Mouse (Mus musculus): ENCODE measurements around the gene Ulk4.

Ulk4 gene

DNA sequence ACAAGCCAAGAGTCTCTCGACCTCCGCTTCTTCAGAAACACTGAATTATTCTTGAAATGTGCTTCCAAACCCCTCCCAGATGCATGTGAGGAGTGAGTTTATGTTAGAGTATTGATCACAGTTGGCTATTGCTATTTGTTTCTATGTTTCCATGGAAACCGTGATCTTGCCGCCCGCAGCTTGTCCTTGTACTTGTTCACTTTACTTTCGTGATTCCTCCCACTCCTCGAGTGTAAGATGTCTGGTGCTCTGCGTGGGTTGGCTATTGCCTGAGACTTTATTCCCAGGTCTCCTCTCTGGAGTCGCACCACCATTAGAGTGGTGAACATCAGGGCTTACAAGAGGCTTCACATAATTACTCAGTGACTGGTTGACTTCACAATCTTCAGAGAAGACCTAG, 80.5 kb downstream of the Ulk4 start:
- no peak for TF ChIP-seq GATA4 (IDR thresholded peaks at IDR 0.05; ENCODE audit: insufficient replicate concordance, low read length)

DNA sequence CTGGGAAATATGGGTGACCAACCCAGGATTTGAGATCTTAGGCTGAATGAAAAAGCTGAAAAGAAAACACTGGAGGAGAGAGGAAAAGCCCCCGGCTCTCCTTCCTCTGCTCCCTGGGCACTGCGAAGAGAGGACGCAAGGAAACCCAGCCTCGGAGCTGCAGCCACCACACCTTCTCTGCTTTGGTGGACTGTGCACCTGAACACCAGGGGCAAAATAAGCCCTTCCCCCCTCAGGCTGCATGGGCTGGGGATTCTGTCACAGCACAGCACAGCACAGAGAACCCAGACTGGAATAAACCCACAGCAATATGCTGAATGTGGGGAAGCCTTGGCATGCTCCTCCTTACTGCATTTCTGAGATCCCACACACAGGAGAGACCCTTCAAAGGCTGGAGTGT, 81.9 kb downstream of the Ulk4 start:
- no peak for TF ChIP-seq GATA4 (IDR thresholded peaks at IDR 0.05; ENCODE audit: insufficient replicate concordance, low read length)

GRCm38 (mm10) chr9:121192601-121193370, 84.2 kb downstream of the Ulk4 start:
- TF ChIP-seq GATA4 (IDR thresholded peaks at IDR 0.05; ENCODE audit: insufficient replicate concordance, low read length): no peak

DNA sequence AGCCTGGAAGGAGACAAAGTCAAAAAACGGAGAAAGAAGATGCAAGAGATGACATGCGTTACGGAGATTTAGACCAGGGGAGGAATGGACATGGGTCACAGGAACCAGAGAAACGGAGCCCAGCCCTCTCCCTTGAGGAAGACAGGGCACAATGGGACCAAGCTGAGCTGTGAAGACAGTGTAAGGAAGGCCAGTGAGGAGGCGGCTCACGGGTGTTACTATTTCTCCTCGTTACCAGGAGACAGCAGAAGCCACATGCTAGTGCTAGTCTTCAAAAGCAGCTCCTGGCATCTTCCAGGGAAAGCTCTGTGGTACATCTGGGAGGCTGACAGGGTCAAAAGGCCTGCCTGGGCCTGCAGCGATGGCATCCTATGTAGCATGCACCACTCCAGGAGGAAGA, 89.2 kb downstream of the Ulk4 start:
- TF ChIP-seq GATA4 (IDR thresholded peaks at IDR 0.05; ENCODE audit: insufficient replicate concordance, low read length): no peak

DNA sequence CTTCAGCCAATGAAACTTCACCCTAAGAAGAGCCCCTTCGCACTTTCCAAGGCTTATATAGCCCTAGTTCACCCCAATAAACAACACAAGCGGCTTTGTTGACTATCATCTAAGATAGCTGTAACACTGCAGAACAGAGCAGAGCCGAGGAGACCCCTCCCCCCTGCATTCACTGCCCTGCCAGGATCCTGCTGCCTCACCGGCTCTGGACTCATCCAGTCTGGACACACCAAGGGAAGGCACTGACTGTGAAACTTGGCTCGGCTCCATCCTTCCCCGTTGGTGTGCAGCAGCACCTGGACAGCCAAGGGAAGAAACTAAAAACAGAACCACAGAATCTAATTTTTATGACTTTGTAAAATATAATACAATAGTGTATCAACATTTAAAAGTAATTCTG, 91.2 kb downstream of the Ulk4 start:
- TF ChIP-seq GATA4 (IDR thresholded peaks at IDR 0.05; ENCODE audit: insufficient replicate concordance, low read length): no peak

DNA sequence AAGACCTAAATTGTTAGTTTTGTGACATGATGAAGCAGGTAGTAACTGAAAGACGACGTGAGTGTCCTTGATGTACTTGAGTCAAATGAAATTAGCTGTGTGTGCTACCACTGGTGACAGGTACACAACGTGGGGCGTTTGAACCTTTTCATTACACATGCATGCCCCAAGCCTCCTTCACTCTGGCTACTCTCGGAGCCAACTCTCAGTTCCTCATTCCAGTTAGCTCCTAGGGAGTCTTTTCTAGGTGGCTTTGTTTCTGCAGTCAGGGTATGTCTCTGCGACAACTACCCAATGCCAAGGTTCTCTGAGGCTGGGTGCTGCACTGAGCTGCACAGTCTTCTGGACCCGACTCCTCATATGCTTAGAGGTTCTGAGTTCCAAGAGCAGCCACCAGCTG, 100.6 kb downstream of the Ulk4 start:
- TF ChIP-seq GATA4 (IDR thresholded peaks at IDR 0.05; ENCODE audit: insufficient replicate concordance, low read length): no peak

DNA sequence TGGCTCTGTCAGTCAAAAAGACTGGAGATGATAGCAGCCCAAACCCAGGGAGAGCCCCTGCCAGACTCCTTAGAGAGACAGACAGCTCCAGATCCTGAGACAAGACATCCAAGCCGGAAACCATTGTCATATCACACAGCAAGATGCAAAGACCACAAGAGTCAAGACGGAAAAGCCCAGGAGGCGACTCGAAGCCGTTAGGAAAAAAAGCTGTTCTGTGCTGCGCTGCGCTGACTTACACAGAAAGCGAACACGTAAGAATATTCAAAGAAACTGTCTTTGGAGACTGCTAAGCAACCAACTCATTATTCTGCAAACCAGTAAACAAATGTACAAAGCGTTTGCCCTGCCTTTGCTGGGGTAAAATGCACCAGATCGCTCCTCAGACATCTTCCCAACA, 101.8 kb downstream of the Ulk4 start:
- TF ChIP-seq GATA4 (IDR thresholded peaks at IDR 0.05; ENCODE audit: insufficient replicate concordance, low read length): no peak

DNA sequence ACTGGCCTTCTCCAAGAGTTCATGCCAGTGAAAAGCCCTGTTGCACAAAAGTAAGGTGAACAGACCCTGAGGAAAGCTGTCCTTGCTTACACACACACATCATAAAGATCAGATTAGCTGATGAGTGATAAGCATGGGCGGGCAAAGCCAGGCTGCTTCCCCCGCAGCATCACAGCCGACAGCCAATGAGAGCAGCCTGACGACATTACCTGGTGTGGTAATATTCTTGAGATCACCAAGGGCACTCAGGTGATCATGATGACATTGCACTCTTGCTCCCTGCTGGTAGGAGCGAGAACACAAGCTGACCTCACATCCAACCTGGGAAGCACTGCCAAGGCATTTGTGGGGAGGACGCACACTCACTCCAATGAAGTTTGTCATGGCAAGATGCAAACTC, 104.9 kb downstream of the Ulk4 start:
- TF ChIP-seq GATA4 (IDR thresholded peaks at IDR 0.05; ENCODE audit: insufficient replicate concordance, low read length): no peak

GRCm38 (mm10) chr9:121171609-121172008, 105.4 kb downstream of the Ulk4 start:
- no peak for TF ChIP-seq GATA4 (IDR thresholded peaks at IDR 0.05; ENCODE audit: insufficient replicate concordance, low read length)

DNA sequence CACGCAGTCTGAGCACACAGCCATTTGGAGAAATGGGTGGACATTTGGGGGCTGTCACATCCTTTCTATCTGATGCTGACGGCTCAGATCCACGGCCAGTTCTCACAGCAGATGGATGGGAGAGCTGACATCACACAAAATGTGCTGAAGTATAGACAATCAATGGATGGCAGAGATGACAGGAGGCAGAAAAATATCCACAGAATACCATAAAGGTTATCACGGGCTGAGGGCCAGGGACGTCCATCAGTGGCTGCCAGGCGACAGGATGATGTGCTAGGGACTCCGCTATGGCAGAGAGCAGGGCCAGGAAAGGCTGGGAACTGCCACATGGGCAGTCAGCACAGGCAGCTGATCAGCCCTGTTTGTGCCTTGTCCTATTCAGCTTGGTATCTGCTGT, 112.4 kb downstream of the Ulk4 start:
- no peak for TF ChIP-seq GATA4 (IDR thresholded peaks at IDR 0.05; ENCODE audit: insufficient replicate concordance, low read length)

GRCm38 (mm10) chr9:121162789-121163188, 114.2 kb downstream of the Ulk4 start:
- TF ChIP-seq GATA4 (IDR thresholded peaks at IDR 0.05; ENCODE audit: insufficient replicate concordance, low read length): no peak

DNA sequence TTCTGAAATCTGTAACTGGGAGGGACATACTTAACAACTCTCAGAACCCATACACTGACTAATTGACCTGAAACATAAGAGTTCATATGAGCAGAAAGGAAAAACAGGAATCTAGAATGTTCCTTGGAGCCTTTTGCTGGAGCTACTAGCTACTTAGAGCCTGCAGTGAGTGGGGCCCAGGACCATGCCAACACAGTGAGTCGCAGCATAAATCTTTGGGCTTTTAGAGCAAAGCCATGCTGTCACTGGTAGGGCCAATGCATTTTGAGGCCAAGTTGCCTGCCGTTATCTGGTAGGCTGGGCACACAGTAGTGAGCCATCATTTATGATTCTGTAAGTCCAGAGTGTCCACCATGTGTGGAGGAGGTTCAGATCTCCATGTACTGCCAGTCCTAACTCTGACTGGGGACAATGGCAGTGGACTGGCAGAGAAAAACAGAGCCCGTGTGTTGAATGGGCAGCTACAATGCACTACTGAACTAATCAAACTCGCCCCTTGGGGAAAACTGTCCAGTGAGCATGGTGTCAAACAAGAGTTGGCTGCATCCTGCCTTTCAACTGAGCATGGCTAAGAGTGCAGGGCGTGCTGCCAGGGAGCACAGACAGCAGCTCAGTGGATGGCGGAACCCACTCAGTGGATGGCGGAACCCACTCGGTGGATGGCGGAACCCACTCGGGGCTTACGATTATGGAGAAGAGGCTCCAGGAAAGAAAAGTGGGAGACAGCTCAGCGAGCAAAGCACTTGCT, 115.0 kb downstream of the Ulk4 start:
- no peak for TF ChIP-seq GATA4 (IDR thresholded peaks at IDR 0.05; ENCODE audit: insufficient replicate concordance, low read length)

- no peak for TF ChIP-seq GATA4 (IDR thresholded peaks at IDR 0.05; ENCODE audit: insufficient replicate concordance, low read length)
These were observed 120.7 kb downstream of the Ulk4 start for GRCm38 (mm10) chr9:121156253-121156831.

GRCm38 (mm10) chr9:121153276-121153675, 123.7 kb downstream of the Ulk4 start:
- no peak for TF ChIP-seq GATA4 (IDR thresholded peaks at IDR 0.05; ENCODE audit: insufficient replicate concordance, low read length)

- TF ChIP-seq GATA4 (IDR thresholded peaks at IDR 0.05; ENCODE audit: insufficient replicate concordance, low read length): no peak
These were observed 128.4 kb downstream of the Ulk4 start for GRCm38 (mm10) chr9:121148602-121149001.

DNA sequence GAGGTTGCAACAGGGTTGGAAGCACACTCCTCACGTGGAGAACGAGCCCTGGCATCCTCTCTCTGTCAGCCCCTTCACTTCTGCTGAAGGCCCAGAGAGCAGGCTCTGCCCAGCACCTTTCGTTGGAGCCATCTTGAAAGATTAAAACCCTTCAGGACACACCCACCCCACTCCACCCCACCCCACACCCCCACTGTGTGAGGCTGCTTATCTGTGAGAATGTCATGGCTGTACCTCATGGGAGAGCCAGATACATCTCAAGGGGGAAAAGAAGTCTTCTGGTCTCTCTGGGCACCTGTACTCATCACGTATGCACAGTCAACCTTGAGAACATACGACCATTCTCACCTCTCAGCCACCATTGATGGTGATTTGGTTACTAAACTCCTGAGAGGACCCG, 133.8 kb downstream of the Ulk4 start:
- no peak for TF ChIP-seq GATA4 (IDR thresholded peaks at IDR 0.05; ENCODE audit: insufficient replicate concordance, low read length)
